Mouse (Mus musculus) forebrain, embryonic 11.5 days (tissue): ENCODE data around the gene Lmo1. TPM values are rescaled to one million over a fixed set of nuclear protein-coding genes. Genes with fewer than 3 reads are reported as not detected.
"Not testable (repeated sequence)": the region's sequence is repeated elsewhere in the genome, so short reads cannot be mapped to it uniquely, and the experiment has no call there.

ENCODE experiments used
- ATAC-seq: fragments of 200-750 bp; cut with Nextera tagmentation; replicated peaks from 2 replicates; pipeline ENCODE4 v1.8.0; 2017; ENCODE audit warnings: moderate TSS enrichment; ENCODE audit not compliant: low FRiP score
- DNase-seq: peaks from one replicate; pipeline ENCODE4 v3.0.0-alpha.2; 2017; ENCODE audit warnings: low spot score
- H3K27ac ChIP-seq: fragments of 300-500 bp; sonication (generic); 2 replicates; pipeline ENCODE4 v1.5.1; 2014; ENCODE audit warnings: low read depth, low read length
- H3K27me3 ChIP-seq: fragments of 300-500 bp; sonication (generic); 2 replicates; pipeline ENCODE4 v1.6.1; 2014; ENCODE audit warnings: mild to moderate bottlenecking, low read length, mixed read lengths; ENCODE audit not compliant: control insufficient read depth, insufficient read depth
- H3K36me3 ChIP-seq: fragments of 300-500 bp; sonication (generic); 2 replicates; pipeline ENCODE4 v1.6.1; 2014; ENCODE audit warnings: mild to moderate bottlenecking, low read length, moderate library complexity, mixed read lengths; ENCODE audit not compliant: control insufficient read depth, insufficient read depth
- H3K4me1 ChIP-seq: fragments of 300-500 bp; sonication (generic); replicated peaks from 2 replicates; pipeline ENCODE4 v1.6.1; 2014; ENCODE audit warnings: low read length, mixed read lengths; ENCODE audit not compliant: control insufficient read depth, insufficient read depth
- H3K4me2 ChIP-seq: fragments of 300-500 bp; sonication (generic); 2 replicates; pipeline ENCODE4 v1.6.1; 2014; ENCODE audit warnings: low read depth, mild to moderate bottlenecking, low read length, moderate library complexity, mixed read lengths; ENCODE audit not compliant: severe bottlenecking
- H3K4me3 ChIP-seq: fragments of 300-500 bp; sonication (generic); 2 replicates; pipeline ENCODE4 v1.5.1; 2014; ENCODE audit warnings: low read depth, low read length
- H3K9ac ChIP-seq: fragments of 300-500 bp; sonication (generic); 2 replicates; pipeline ENCODE4 v1.6.1; 2014; ENCODE audit warnings: low read length
- H3K9me3 ChIP-seq: fragments of 300-500 bp; sonication (generic); 2 replicates; pipeline ENCODE4 v1.6.1; 2016; ENCODE audit warnings: low read length, mixed read lengths; ENCODE audit not compliant: control insufficient read depth
- WGBS: fragments of 180-500 bp; shearing (Covaris S2); extraction: QIAGEN DNeasy Blood & Tissue Kit; methylation state at CpG from one replicate; pipeline ENCODE4 v1.1.7; 2014; 5-methylcytosine and 5-hydroxymethylcytosine counted together
- polyA plus RNA-seq: library from polyadenylated mRNA; unstranded; fragments of >200 nt; fragmentation: Nextera tagmentation; extraction: Ambion mirVana; gene quantifications from 2 replicates; pipeline ENCODE4 v1.2.1, GENCODE M21; 2014

Gene Lmo1
- polyA plus RNA-seq, 1 experiment from 2014 or later = 114 TPM

DNA sequence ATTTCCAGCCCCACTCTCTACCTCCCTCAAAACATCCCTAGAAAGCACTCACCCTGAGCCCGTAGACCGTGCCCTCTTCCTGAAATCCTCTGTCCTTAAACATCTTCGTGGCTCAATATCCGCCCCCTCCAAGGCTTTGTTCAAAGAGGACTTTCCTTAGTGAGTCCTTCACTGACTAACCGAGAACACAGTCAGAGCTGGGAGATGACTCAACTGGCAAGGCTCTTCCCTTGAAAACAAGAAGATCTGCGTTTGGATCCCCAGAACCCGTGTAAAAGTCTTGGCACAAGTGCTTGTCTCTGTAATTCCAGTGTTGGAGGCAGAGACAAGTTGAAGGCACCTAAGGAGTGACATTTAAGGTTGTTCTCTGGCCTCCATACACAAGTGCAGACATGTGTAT is 80.7 kb downstream of the Lmo1 start:
- ATAC-seq (no peak), DNase-seq (no peak)
- Histone ChIP-seq H3K27me3 (no peaks in the 10 kb centered on the region), H3K36me3 (no peaks in the 10 kb centered on the region), H3K9me3 (no peaks in the 10 kb centered on the region), H3K27ac (no peak overlapping the region), H3K4me2 (no peak overlapping the region), H3K4me1 (peaks cover 2% of the 10 kb centered on the region; the same call in 1 of the 2 replicates), H3K9ac (no peak overlapping the region), H3K4me3 (no peak overlapping the region)
- WGBS = no CpG with 5 or more reads among the region's 7 CpGs

DNA sequence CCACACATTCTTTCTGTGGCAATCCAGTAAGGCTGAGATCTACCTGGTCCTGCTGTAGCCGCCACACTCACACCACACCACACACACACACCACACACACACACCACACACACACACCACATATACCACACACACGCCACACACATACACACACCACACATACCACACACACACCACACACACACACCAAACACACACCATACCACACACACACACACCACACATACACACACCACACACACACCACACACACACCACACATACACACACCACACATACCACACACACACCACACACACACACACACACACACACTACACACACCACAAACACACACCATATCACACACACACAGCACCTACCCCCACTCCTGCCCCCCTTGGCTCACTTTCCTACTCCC is 83.7 kb downstream of the Lmo1 start:
- H3K36me3 ChIP-seq, H3K4me3 ChIP-seq, H3K4me2 ChIP-seq, ATAC-seq, H3K9ac ChIP-seq, H3K27me3 ChIP-seq, DNase-seq, H3K27ac ChIP-seq, H3K9me3 ChIP-seq, H3K4me1 ChIP-seq: not testable (repeated sequence)
- no CpG with 5 or more reads among the region's 2 CpGs for WGBS

Other genes with a start within 250 kb of the Lmo1 start
- gene Nlrp10, start 245.0 kb downstream of the Lmo1 start, polyA plus RNA-seq = not detected in 2 replicates
- 87.3 and 96.9 TPM in 2 replicates for gene Eif3f, start 240.8 kb downstream of the Lmo1 start, polyA plus RNA-seq
- gene Tub, start 224.9 kb downstream of the Lmo1 start, polyA plus RNA-seq = 15.1 and 15.6 TPM in 2 replicates
- 16.1 and 18.2 TPM in 2 replicates for gene Ric3, start 91.9 kb downstream of the Lmo1 start, polyA plus RNA-seq